Mouse (Mus musculus) heart, adult 18-20 months (tissue): Measurements from ENCODE around the gene Krt6b. TPM values are rescaled to one million over a fixed set of nuclear protein-coding genes. Genes with fewer than 3 reads are reported as not detected.

Source experiments
- microRNA-seq, 2 experiments: library from miRNA; unstranded; fragments of <30 nt; microRNA quantifications; one replicate each; pipeline ENCODE4 v1.2.0; 2022
- total RNA-seq, 2 experiments: library from RNA; stranded (reverse); gene quantifications; 2 replicates each; pipeline ENCODE4 v1.2.3; 2021

Gene Krt6b
- total RNA-seq, 2 experiments from 2014 or later: not detected

Small RNA genes lying within 50 kb of the gene (microRNA-seq; reads per million reads assigned to microRNA genes)
- gene Gm44323 (0 reads per million in 2 experiments), gene Gm44342 (0 reads per million in 2 experiments), gene Gm44383 (0 reads per million in 2 experiments), gene Gm44479 (0 reads per million in 2 experiments)

Other genes with a start within 250 kb of the Krt6b start
- not detected for gene Krt87, start 241.5 kb downstream of the Krt6b start, total RNA-seq
- not detected for gene Krt88, start 232.5 kb downstream of the Krt6b start, total RNA-seq
- not detected for gene Krt81, start 216.5 kb downstream of the Krt6b start, total RNA-seq
- not detected for gene Krt86, start 206.8 kb downstream of the Krt6b start, total RNA-seq
- not detected for gene Krt83, start 188.8 kb downstream of the Krt6b start, total RNA-seq
- gene Gm49425, start 163.0 kb downstream of the Krt6b start, total RNA-seq: not detected
- not detected for gene Krt84, start 147.5 kb downstream of the Krt6b start, total RNA-seq
- not detected for gene Krt82, start 129.6 kb downstream of the Krt6b start, total RNA-seq
- gene Krt90, start 117.3 kb downstream of the Krt6b start, total RNA-seq: not detected
- not detected for gene Krt75, start 106.4 kb downstream of the Krt6b start, total RNA-seq
- gene Gm5414, start 52.1 kb downstream of the Krt6b start, total RNA-seq: not detected
- not detected for gene Gm5478, start 32.9 kb downstream of the Krt6b start, total RNA-seq
- not detected for gene Krt6a, start 14.0 kb upstream of the Krt6b start, total RNA-seq
- 1 to 10 TPM in 1 of 2 experiments, not detected in 1; 1.5 TPM for gene Krt5, start 32.6 kb upstream of the Krt6b start, total RNA-seq
- not detected for gene Krt71, start 62.8 kb upstream of the Krt6b start, total RNA-seq
- not detected for gene Krt72, start 106.2 kb upstream of the Krt6b start, total RNA-seq
- not detected for gene Krt73, start 122.1 kb upstream of the Krt6b start, total RNA-seq
- gene Krt2, start 137.9 kb upstream of the Krt6b start, total RNA-seq: not detected
- not detected for gene Krt1, start 170.5 kb upstream of the Krt6b start, total RNA-seq
- not detected for gene Krt77, start 189.4 kb upstream of the Krt6b start, total RNA-seq
- gene Krt76, start 212.6 kb upstream of the Krt6b start, total RNA-seq: not detected
- under 1 TPM in 1 of 2 experiments, not detected in 1; 0.33 TPM for gene Krt4, start 244.4 kb upstream of the Krt6b start, total RNA-seq